Mouse (Mus musculus) MEL (cell line): Measurements from ENCODE around the gene Slc30a4. TPM values are rescaled to one million over a fixed set of nuclear protein-coding genes. Genes with fewer than 3 reads are reported as not detected.

Source experiments
- DNase-seq: peaks from one replicate; pipeline ENCODE4 v3.0.0; 2011; ENCODE audit warnings: low read depth, low spot score
- H3K27ac ChIP-seq: 2 replicates; pipeline ENCODE4 v1.5.1; 2012; ENCODE audit warnings: low read depth, mild to moderate bottlenecking, control low read depth, low read length, moderate library complexity; ENCODE audit not compliant: control insufficient read depth
- H3K27me3 ChIP-seq, 2 experiments: fragments of 150-350 bp in 1 of 2; sonication (generic) in 1 of 2; 2 replicates each; pipeline ENCODE4 v1.6.1; 2012; ENCODE audit warnings: low read length in 2 of 2, mild to moderate bottlenecking in 2 of 2, improper control_type of control experiment in 1 of 2, moderate library complexity in 1 of 2; ENCODE audit not compliant: insufficient read depth in 2 of 2, control insufficient read depth in 1 of 2
- H3K36me3 ChIP-seq, 2 experiments: 2 replicates each; pipeline ENCODE4 v1.6.1; 2012 to 2014; ENCODE audit warnings: low read length in 2 of 2, improper control_type of control experiment in 1 of 2, inconsistent platforms in 1 of 2, mild to moderate bottlenecking in 1 of 2; ENCODE audit not compliant: insufficient read depth in 2 of 2, control insufficient read depth in 1 of 2
- H3K4me1 ChIP-seq, 2 experiments: fragments of 150-350 bp in 1 of 2; sonication (generic) in 1 of 2; 2 replicates each; pipeline ENCODE4 v1.6.1; 2012; ENCODE audit warnings: low read length in 2 of 2, improper control_type of control experiment in 1 of 2, mild to moderate bottlenecking in 1 of 2; ENCODE audit not compliant: insufficient read depth in 2 of 2, control insufficient read depth in 1 of 2
- H3K4me3 ChIP-seq, 2 experiments: fragments of 150-350 bp in 1 of 2; sonication (generic) in 1 of 2; 2 replicates each; pipeline ENCODE4 v1.5.1; 2012; ENCODE audit warnings: low read depth in 2 of 2, low read length in 2 of 2, mild to moderate bottlenecking in 2 of 2, moderate library complexity in 2 of 2, control low read depth in 1 of 2, improper control_type of control experiment in 1 of 2; ENCODE audit not compliant: control insufficient read depth in 1 of 2, insufficient read depth in 1 of 2
- H3K79me2 ChIP-seq: 2 replicates; pipeline ENCODE4 v1.6.1; 2012; ENCODE audit warnings: mild to moderate bottlenecking, low read length, moderate library complexity; ENCODE audit not compliant: control insufficient read depth, poor library complexity, insufficient read depth
- H3K9ac ChIP-seq: 2 replicates; pipeline ENCODE4 v1.6.1; 2012; ENCODE audit warnings: low read depth, mild to moderate bottlenecking, control low read depth, low read length, moderate library complexity; ENCODE audit not compliant: control insufficient read depth, poor library complexity, severe bottlenecking
- H3K9me3 ChIP-seq: fragments of 150-350 bp; sonication (generic); replicated peaks from 2 replicates; pipeline ENCODE4 v1.6.1; 2012; ENCODE audit warnings: mild to moderate bottlenecking, low read length, improper control_type of control experiment, moderate library complexity; ENCODE audit not compliant: insufficient read depth
- BHLHE40 ChIP-seq: IDR thresholded peaks from 2 replicates; pipeline ENCODE4 v1.6.1; 2012; ENCODE audit warnings: low read depth, mild to moderate bottlenecking, inconsistent platforms, low read length, improper control_type of control experiment, borderline replicate concordance
- CHD1 ChIP-seq: IDR thresholded peaks from 2 replicates; pipeline ENCODE4 v1.6.1; 2012; ENCODE audit warnings: low read depth, mild to moderate bottlenecking, inconsistent platforms, low read length, improper control_type of control experiment
- E2F4 ChIP-seq: IDR thresholded peaks from 2 replicates; pipeline ENCODE4 v1.6.1; 2011; ENCODE audit warnings: low read depth, low read length, improper control_type of control experiment, borderline replicate concordance
- EP300 ChIP-seq, 2 experiments: IDR thresholded peaks; 2 replicates each; pipeline ENCODE4 v1.6.1; 2011; ENCODE audit warnings: improper control_type of control experiment in 2 of 2, low read length in 2 of 2, low read depth in 1 of 2, mild to moderate bottlenecking in 1 of 2
- ETS1 ChIP-seq: IDR thresholded peaks from 2 replicates; pipeline ENCODE4 v1.6.1; 2012; ENCODE audit warnings: low read depth, mild to moderate bottlenecking, inconsistent platforms, low read length, improper control_type of control experiment, moderate library complexity
- GATA1 ChIP-seq: IDR thresholded peaks from 2 replicates; pipeline ENCODE4 v1.6.1; 2011; ENCODE audit warnings: low read depth, low read length, improper control_type of control experiment
- HCFC1 ChIP-seq: IDR thresholded peaks from 2 replicates; pipeline ENCODE4 v1.6.1; 2012; ENCODE audit warnings: low read depth, mild to moderate bottlenecking, inconsistent platforms, low read length, improper control_type of control experiment, moderate library complexity
- KAT2A ChIP-seq: conservative IDR thresholded peaks from 2 replicates; pipeline ENCODE4 v1.6.1; 2012; ENCODE audit warnings: low read depth, low read length, improper control_type of control experiment, inconsistent platforms
- MAFK ChIP-seq: IDR thresholded peaks from 2 replicates; pipeline ENCODE4 v1.6.1; 2011; ENCODE audit warnings: low read depth, mild to moderate bottlenecking, low read length, improper control_type of control experiment, borderline replicate concordance
- MAZ ChIP-seq: IDR thresholded peaks from 2 replicates; pipeline ENCODE4 v1.6.1; 2012; ENCODE audit warnings: low read depth, mild to moderate bottlenecking, inconsistent platforms, low read length, improper control_type of control experiment
- MEF2A ChIP-seq: IDR thresholded peaks from 2 replicates; pipeline ENCODE4 v1.6.1; 2014; ENCODE audit warnings: low read depth, mild to moderate bottlenecking, inconsistent platforms, low read length, improper control_type of control experiment; ENCODE audit not compliant: poor library complexity, insufficient replicate concordance, severe bottlenecking; ENCODE audit errors: extremely low read depth
- MYB ChIP-seq: IDR thresholded peaks from 2 replicates; pipeline ENCODE4 v1.6.1; 2011; ENCODE audit warnings: mild to moderate bottlenecking, low read depth, low read length, improper control_type of control experiment
- MYC ChIP-seq: IDR thresholded peaks from 2 replicates; pipeline ENCODE4 v1.6.1; 2011; ENCODE audit warnings: low read depth, mild to moderate bottlenecking, low read length, improper control_type of control experiment, moderate library complexity
- NRF1 ChIP-seq: IDR thresholded peaks from 2 replicates; pipeline ENCODE4 v1.6.1; 2014; ENCODE audit warnings: low read depth, mild to moderate bottlenecking, inconsistent platforms, low read length, improper control_type of control experiment, moderate library complexity; ENCODE audit not compliant: poor library complexity, insufficient read depth, severe bottlenecking
- POLR2A ChIP-seq, 2 experiments: IDR thresholded peaks; 2 replicates each; pipeline ENCODE4 v1.6.1; 2011 to 2012; ENCODE audit warnings: low read length in 2 of 2, mild to moderate bottlenecking in 2 of 2, control low read depth in 1 of 2, improper control_type of control experiment in 1 of 2, low read depth in 1 of 2, moderate library complexity in 1 of 2; ENCODE audit not compliant: control insufficient read depth in 1 of 2, insufficient read depth in 1 of 2, poor library complexity in 1 of 2
- POLR2AphosphoS5 ChIP-seq: IDR thresholded peaks from 2 replicates; pipeline ENCODE4 v1.6.1; 2012; ENCODE audit warnings: low read depth, borderline replicate concordance, mild to moderate bottlenecking, inconsistent platforms, low read length, moderate library complexity, mixed read lengths
- RAD21 ChIP-seq: IDR thresholded peaks from 2 replicates; pipeline ENCODE4 v1.6.1; 2011; ENCODE audit warnings: mild to moderate bottlenecking, low read depth, low read length, improper control_type of control experiment
- RCOR1 ChIP-seq: IDR thresholded peaks from 2 replicates; pipeline ENCODE4 v1.6.1; 2012; ENCODE audit warnings: low read depth, mild to moderate bottlenecking, inconsistent platforms, low read length, improper control_type of control experiment
- SIN3A ChIP-seq: IDR thresholded peaks from 2 replicates; pipeline ENCODE4 v1.6.1; 2012; ENCODE audit warnings: low read length, improper control_type of control experiment, inconsistent platforms
- TAL1 ChIP-seq: IDR thresholded peaks from 2 replicates; pipeline ENCODE4 v1.6.1; 2012; ENCODE audit warnings: mild to moderate bottlenecking, inconsistent platforms, low read length, moderate library complexity, mixed read lengths
- TCF12 ChIP-seq: IDR thresholded peaks from 2 replicates; pipeline ENCODE4 v1.6.1; 2014; ENCODE audit warnings: low read depth, mild to moderate bottlenecking, inconsistent platforms, low read length, improper control_type of control experiment, moderate library complexity
- USF1 ChIP-seq: IDR thresholded peaks from 2 replicates; pipeline ENCODE4 v1.6.1; 2014; ENCODE audit warnings: low read depth, mild to moderate bottlenecking, inconsistent platforms, low read length, improper control_type of control experiment, moderate library complexity
- ZC3H11A ChIP-seq: IDR thresholded peaks from 2 replicates; pipeline ENCODE4 v1.6.1; 2012; ENCODE audit warnings: low read depth, mild to moderate bottlenecking, inconsistent platforms, low read length, improper control_type of control experiment
- ZMIZ1 ChIP-seq: IDR thresholded peaks from 2 replicates; pipeline ENCODE4 v1.6.1; 2012; ENCODE audit warnings: low read depth, mild to moderate bottlenecking, inconsistent platforms, low read length, improper control_type of control experiment, moderate library complexity
- ZNF384 ChIP-seq: IDR thresholded peaks from 2 replicates; pipeline ENCODE4 v1.6.1; 2012; ENCODE audit warnings: low read depth, mild to moderate bottlenecking, inconsistent platforms, low read length, improper control_type of control experiment
- polyA plus RNA-seq, 2 experiments: library from polyadenylated mRNA; stranded (reverse) in 1 of 2; unstranded in 1 of 2; fragments of >175 nt in 1 of 2; fragments of >200 nt in 1 of 2; gene quantifications; 2 replicates each; pipeline versions ENCODE4 v1.2.1 to v1.2.4; 2012; ENCODE audit warnings: low replicate concordance in 2 of 2, low read depth in 1 of 2; ENCODE audit not compliant: insufficient read length in 2 of 2, insufficient read depth in 1 of 2, missing spikeins in 1 of 2
- total RNA-seq: library from RNA; depleted of rRNA; stranded (reverse); fragments of 300-350 nt; gene quantifications from 2 replicates; pipeline ENCODE4 v1.2.3, GENCODE M21; 2012

Slc30a4 gene
- total and polyA plus RNA-seq, 3 experiments, result not detected

DNA sequence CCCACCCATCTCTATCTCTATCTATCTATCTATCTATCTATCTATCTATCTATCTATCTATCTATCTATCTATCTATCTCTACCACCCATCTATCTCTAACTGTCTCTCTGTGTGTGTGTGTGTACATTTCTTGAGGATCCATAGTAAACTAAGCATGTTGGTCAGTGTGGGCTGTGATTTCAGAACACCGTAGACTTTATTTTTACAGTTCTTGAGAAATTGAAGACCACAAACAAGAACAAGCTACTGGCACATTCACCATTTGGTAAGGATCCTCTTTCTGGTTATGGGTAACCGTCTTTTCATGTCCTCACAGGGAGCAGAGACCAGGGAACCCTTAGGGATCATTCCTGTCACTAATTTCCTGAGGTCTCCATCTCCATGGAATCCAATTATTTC lies 10.4 kb upstream of the Slc30a4 start:
- H3K27ac ChIP-seq, result no peak overlapping the region
- H3K4me3 ChIP-seq, result no peak overlapping the region
- H3K27me3 ChIP-seq, result no peaks in the 10 kb centered on the region
- TF ChIP-seq SIN3A, result no peak
- TF ChIP-seq TAL1, result no peak
- TF ChIP-seq MYB, result no peak
- TF ChIP-seq USF1, result no peak
- TF ChIP-seq ZMIZ1, result no peak
- no peak for TF ChIP-seq ZNF384
- no peak for TF ChIP-seq GATA1
- no peak for TF ChIP-seq HCFC1
- no peak for TF ChIP-seq MEF2A
- TF ChIP-seq ETS1, result no peak
- TF ChIP-seq POLR2A (IDR thresholded peaks at IDR 0.05; ENCODE audit: control insufficient read depth in 1 of 2, insufficient read depth in 1 of 2, low read depth in 1 of 2, low read length in 2 of 2, poor library complexity in 1 of 2), result no peak
- no peak for TF ChIP-seq BHLHE40
- no peak for TF ChIP-seq ZC3H11A
- no peak for TF ChIP-seq KAT2A
- TF ChIP-seq CHD1, result no peak
- no peak for TF ChIP-seq TCF12
- no peak for TF ChIP-seq MAFK
- no peaks in the 10 kb centered on the region for H3K79me2 ChIP-seq
- H3K4me1 ChIP-seq, result no peaks in the 10 kb centered on the region
- no peak for DNase-seq
- no peaks in the 10 kb centered on the region for H3K36me3 ChIP-seq
- H3K9me3 ChIP-seq, result no peaks in the 10 kb centered on the region
- H3K9ac ChIP-seq, result no peak overlapping the region

DNA sequence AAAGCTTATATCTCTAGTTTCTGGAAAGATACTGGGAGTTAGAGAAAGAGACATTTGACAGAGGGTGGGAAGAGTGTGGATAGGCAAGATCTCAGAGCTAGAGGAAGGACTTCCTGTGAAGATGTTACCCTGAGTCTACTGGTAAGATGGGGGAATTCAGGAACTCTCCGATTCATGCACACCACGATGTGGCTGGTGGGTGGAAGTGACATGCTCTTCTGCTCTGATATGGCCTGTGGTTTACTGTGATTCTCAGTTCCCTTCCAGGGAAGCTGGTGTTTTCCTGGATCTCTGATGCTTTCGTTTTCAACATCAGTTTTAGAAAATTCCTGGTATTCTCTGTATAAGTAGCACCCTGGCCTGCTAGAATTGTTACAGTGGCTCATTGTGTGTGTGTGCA lies 9.4 kb upstream of the Slc30a4 start:
- no peaks in the 10 kb centered on the region for H3K4me1 ChIP-seq
- no peak for DNase-seq
- no peaks in the 10 kb centered on the region for H3K27me3 ChIP-seq
- H3K9ac ChIP-seq, result no peak overlapping the region
- no peaks in the 10 kb centered on the region for H3K36me3 ChIP-seq
- H3K9me3 ChIP-seq, result no peaks in the 10 kb centered on the region
- no peak overlapping the region for H3K27ac ChIP-seq
- H3K4me3 ChIP-seq, result no peak overlapping the region
- H3K79me2 ChIP-seq, result no peaks in the 10 kb centered on the region
- TF ChIP-seq TCF12 (no peak), MAZ (no peak), MYC (no peak), KAT2A (no peak), POLR2AphosphoS5 (no peak), SIN3A (no peak), NRF1 (no peak), MEF2A (no peak), E2F4 (no peak), EP300 (IDR thresholded peaks at IDR 0.05; ENCODE audit: low read depth in 1 of 2, low read length in 2 of 2) (no peak), RCOR1 (no peak), MYB (no peak), RAD21 (no peak)
